Mouse (Mus musculus): ENCODE data around the gene Gm2a. TPM values are rescaled to one million over a fixed set of nuclear protein-coding genes. Genes with fewer than 3 reads are reported as not detected.
A peak's percentile ranks its signal among the peaks of the same experiment; 100 is the strongest.

The Gm2a gene
- polyA plus RNA-seq, 1 experiment: 70.4 TPM

DNA sequence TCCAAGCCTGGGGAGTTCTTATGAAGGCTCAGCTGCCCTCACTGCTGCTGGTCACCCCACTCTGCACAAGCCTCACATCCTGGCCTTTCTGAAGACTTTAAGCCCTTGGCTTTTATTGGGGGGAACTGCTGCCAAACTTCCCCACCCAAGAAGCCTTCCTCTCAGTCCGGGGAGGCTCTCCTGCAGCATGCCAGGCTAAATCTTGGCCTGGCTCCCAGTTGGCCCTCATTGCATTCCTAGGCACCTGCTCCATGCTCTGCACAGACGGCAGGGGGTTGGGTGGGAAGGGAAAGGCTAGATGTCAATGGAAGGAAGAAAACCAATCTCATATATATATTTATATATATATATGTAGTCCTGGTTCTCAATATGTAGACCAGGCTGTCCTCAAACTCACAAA, 22.3 kb upstream of the Gm2a start:
- peak; percentile 23 for DNase-seq
- TF ChIP-seq CTCF (IDR thresholded peaks at IDR 0.05; ENCODE audit: insufficient read depth, low read length) (no peak), POLR2A (IDR thresholded peaks at IDR 0.05; ENCODE audit: borderline replicate concordance, extremely low read depth, low read depth, low read length) (no peak)
- no peak overlapping the region for H3K4me3 ChIP-seq (replicated peaks; ENCODE audit: extremely low read depth, low read depth, low read length)
- 29% methylated on average over 2 of the region's 2 CpGs for WGBS
- peaks cover 3% of the 10 kb centered on the region; the same call in 1 of the 2 replicates for H3K4me1 ChIP-seq (ENCODE audit: control insufficient read depth, insufficient read depth, low read length)

- H3K4me3 ChIP-seq (replicated peaks; ENCODE audit: extremely low read depth, low read depth, low read length): no peak overlapping the region
- no peak for DNase-seq
- WGBS: 85% methylated on average over 5 of the region's 5 CpGs
- H3K4me1 ChIP-seq (ENCODE audit: control insufficient read depth, insufficient read depth, low read length): peaks cover 3% of the 10 kb centered on the region; the same call in 1 of the 2 replicates
- no peak for TF ChIP-seq CTCF (IDR thresholded peaks at IDR 0.05; ENCODE audit: insufficient read depth, low read length)
- TF ChIP-seq POLR2A (IDR thresholded peaks at IDR 0.05; ENCODE audit: borderline replicate concordance, extremely low read depth, low read depth, low read length): no peak
Measured at GRCm38 (mm10) chr11:55076234-55076633, 21.7 kb upstream of the Gm2a start.

- DNase-seq: peak; percentile 50
- peaks cover 3% of the 10 kb centered on the region; the same call in 1 of the 2 replicates for H3K4me1 ChIP-seq (ENCODE audit: control insufficient read depth, insufficient read depth, low read length)
- H3K4me3 ChIP-seq (replicated peaks; ENCODE audit: extremely low read depth, low read depth, low read length): peak within 1 kb of the TSS; percentile 78
- TF ChIP-seq CTCF (IDR thresholded peaks at IDR 0.05; ENCODE audit: insufficient read depth, low read length) (no peak), POLR2A (IDR thresholded peaks at IDR 0.05; ENCODE audit: borderline replicate concordance, extremely low read depth, low read depth, low read length) (peak; percentile 56; the same call in 1 of the 2 replicates)
- under 1% methylated on average over 49 of the region's 50 CpGs for WGBS
Measured at GRCm38 (mm10) chr11:55077331-55078231, 20.3 kb upstream of the Gm2a start, which contains the start of gene Ccdc69. Gene Ccdc69, minus strand, starts transcription at chr11:55078131.

DNA sequence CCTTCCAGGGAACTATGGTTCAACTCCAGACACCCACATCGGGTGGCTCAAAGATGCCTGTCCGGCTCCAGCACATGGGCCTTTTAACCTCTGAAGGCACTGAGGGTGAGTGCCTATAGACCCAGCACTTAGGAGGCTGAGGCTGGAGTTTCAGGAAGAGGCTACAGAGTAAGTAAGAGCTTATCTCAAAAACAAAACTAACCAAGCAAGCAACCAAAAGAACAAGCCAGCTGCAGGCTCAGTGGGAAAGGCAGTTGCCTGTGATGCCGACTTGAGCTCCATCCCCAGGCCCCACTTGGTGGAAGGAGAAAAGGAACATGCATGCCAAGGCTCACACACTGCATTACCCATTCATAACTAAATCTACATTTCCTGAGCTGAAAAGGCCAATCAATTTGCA, 19.4 kb upstream of the Gm2a start:
- H3K4me3 ChIP-seq (replicated peaks; ENCODE audit: extremely low read depth, low read depth, low read length): no peak overlapping the region
- 70% methylated on average over 3 of the region's 3 CpGs for WGBS
- peaks cover 3% of the 10 kb centered on the region; the same call in 1 of the 2 replicates for H3K4me1 ChIP-seq (ENCODE audit: control insufficient read depth, insufficient read depth, low read length)
- TF ChIP-seq POLR2A (IDR thresholded peaks at IDR 0.05; ENCODE audit: borderline replicate concordance, extremely low read depth, low read depth, low read length): no peak
- DNase-seq: no peak

DNA sequence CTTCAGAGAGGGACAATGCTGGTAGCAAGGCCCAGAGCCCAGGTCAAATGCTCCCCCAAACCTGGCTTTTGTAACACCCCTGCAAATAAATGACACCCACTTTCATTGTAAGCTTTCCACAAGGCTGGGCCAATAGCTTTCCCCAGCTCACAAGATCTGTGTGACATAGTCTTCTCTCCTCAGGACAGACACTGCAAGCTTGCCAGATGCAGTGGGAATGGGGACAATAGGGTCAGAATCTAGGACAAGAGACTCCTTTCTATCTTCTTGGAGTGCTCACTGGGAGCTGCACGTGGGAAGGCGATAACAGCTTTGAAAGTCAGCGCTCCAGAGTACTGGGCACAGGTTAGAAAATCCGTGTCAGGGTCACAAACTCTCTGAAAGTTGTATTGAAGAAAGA, 18.7 kb upstream of the Gm2a start:
- WGBS: 96% methylated on average over 4 of the region's 4 CpGs
- TF ChIP-seq CTCF (IDR thresholded peaks at IDR 0.05; ENCODE audit: insufficient read depth, low read length) (no peak), POLR2A (IDR thresholded peaks at IDR 0.05; ENCODE audit: borderline replicate concordance, extremely low read depth, low read depth, low read length) (no peak)
- no peak overlapping the region for H3K4me3 ChIP-seq (replicated peaks; ENCODE audit: extremely low read depth, low read depth, low read length)

DNA sequence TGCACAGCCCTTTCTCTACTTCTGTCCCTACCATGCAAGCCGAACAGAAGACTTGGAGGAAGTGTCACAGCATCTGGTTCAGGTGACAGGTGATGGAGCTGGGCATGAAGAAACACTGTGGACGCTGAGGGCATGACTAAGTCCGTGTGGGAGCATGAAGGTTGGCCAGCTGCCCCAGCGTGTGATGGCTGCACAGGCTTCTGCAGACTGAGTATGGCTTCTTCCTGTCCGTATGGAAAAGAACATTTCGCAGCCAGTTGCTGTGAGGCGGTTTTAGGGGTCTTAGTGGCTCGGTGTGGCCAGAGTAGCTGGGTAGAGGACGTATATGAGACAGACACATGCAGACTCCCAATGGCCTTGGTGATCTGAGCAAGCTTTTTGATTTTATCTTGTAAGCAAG, 16.7 kb upstream of the Gm2a start:
- 88% methylated on average over 9 of the region's 9 CpGs for WGBS
- no peak for TF ChIP-seq POLR2A (IDR thresholded peaks at IDR 0.05; ENCODE audit: borderline replicate concordance, extremely low read depth, low read depth, low read length)

More for the DNA sequence above, 18.7 kb upstream of the Gm2a start:
- H3K4me1 ChIP-seq (ENCODE audit: control insufficient read depth, insufficient read depth, low read length): peaks cover 3% of the 10 kb centered on the region; the same call in 1 of the 2 replicates
- DNase-seq: no peak

DNA sequence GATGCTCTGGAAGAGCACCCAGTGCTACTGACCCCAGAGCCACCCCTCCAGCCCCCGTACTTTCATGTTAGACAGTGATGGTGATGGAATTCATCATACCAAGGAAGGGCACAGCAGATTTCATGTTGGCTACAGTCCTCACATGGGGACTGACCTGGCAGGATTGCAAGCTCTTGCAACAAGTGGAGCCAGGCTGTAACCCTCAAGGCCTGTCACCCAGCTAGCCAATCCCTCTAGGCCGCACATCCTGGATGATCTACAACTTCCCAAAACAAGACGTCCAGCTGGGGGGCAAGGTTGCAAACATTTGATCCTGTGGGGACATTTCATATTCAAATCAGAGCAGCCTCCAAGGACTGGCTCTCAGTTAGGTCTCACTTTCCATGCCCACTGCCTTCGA, 13.3 kb upstream of the Gm2a start:
- Histone ChIP-seq H3K4me1 (ENCODE audit: control insufficient read depth, insufficient read depth, low read length) (no peaks in the 10 kb centered on the region), H3K4me3 (replicated peaks; ENCODE audit: extremely low read depth, low read depth, low read length) (no peak overlapping the region)
- DNase-seq: no peak
- TF ChIP-seq CTCF (IDR thresholded peaks at IDR 0.05; ENCODE audit: insufficient read depth, low read length): no peak
- TF ChIP-seq POLR2A (IDR thresholded peaks at IDR 0.05; ENCODE audit: borderline replicate concordance, extremely low read depth, low read depth, low read length): no peak
- WGBS: 63% methylated on average over 4 of the region's 4 CpGs

More for the DNA sequence above, 16.7 kb upstream of the Gm2a start:
- Histone ChIP-seq H3K4me1 (ENCODE audit: control insufficient read depth, insufficient read depth, low read length) (no peaks in the 10 kb centered on the region), H3K4me3 (replicated peaks; ENCODE audit: extremely low read depth, low read depth, low read length) (no peak overlapping the region)
- no peak for DNase-seq

DNA sequence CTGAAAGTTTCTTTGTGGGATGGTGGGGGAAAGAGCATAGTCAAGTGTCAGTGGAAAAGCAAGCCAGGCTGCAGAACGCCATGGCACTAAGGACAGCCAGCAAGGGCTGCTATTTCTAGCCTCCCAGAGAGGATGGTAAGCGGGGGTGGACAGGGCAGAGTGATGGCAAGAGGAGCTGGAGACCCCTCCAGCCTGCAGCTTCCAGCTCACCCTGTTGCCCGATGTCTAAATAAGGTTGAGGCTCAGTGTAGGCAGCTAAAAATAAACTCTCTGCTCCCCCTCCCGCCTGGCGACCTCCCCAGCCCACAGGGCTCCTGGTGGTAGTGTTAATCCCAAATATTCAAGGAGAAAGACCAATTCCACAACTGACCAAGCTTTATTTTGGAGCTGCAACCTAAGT, 12.5 kb upstream of the Gm2a start:
- H3K4me3 ChIP-seq (replicated peaks; ENCODE audit: extremely low read depth, low read depth, low read length): no peak overlapping the region
- no peak for DNase-seq
- no peaks in the 10 kb centered on the region for H3K4me1 ChIP-seq (ENCODE audit: control insufficient read depth, insufficient read depth, low read length)
- 43% methylated on average over 5 of the region's 5 CpGs for whole genome bisulfite sequencing
- no peak for TF ChIP-seq POLR2A (IDR thresholded peaks at IDR 0.05; ENCODE audit: borderline replicate concordance, extremely low read depth, low read depth, low read length)
- TF ChIP-seq CTCF (IDR thresholded peaks at IDR 0.05; ENCODE audit: insufficient read depth, low read length): no peak

DNA sequence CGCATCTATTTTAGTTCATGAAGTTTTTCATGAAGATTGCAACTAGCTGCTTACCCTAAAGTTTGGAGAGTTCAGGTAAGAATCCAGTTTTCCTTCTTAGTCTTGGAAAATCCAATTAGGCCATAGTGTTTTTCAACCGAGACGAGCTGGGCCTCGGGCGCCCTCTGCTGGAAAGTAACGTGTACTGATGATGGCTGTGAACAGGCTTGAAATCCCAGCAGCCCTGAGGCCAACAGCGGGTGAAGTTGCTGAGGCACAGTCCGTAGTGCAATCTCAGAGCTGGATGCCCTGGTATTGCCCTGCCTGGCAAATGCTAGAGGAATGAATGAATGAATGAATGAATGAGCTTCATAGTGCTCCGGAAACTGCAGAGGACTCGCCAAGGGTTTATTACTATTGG, 10.9 kb upstream of the Gm2a start:
- no peaks in the 10 kb centered on the region for H3K4me1 ChIP-seq (ENCODE audit: control insufficient read depth, insufficient read depth, low read length)
- peak; percentile 92 for TF ChIP-seq CTCF (IDR thresholded peaks at IDR 0.05; ENCODE audit: insufficient read depth, low read length)
- TF ChIP-seq POLR2A (IDR thresholded peaks at IDR 0.05; ENCODE audit: borderline replicate concordance, extremely low read depth, low read depth, low read length): no peak
- 10% methylated on average over 10 of the region's 10 CpGs for WGBS
- DNase-seq: peak; percentile 53
- H3K4me3 ChIP-seq (replicated peaks; ENCODE audit: extremely low read depth, low read depth, low read length): no peak overlapping the region

DNA sequence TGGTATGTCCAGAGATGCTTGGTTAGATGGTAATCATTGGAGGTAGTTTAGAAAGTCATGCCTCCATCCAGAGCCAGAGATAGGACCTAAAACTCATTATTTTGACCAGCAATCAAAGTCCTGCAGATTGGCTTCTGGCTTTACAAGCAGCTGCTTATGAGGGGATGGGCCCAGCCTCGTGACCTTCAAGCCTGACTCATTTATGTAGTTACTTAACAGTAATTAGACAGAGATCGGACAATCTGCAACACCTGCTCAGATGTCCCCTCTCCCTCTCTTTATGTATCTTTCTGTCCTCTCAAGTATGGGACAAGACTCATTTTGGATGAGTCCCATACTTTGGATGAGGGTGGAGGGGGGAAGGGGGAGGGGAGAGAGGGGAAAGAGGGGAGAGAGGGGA, 8.0 kb upstream of the Gm2a start:
- Histone ChIP-seq H3K4me3 (replicated peaks; ENCODE audit: extremely low read depth, low read depth, low read length) (no peak overlapping the region), H3K4me1 (ENCODE audit: control insufficient read depth, insufficient read depth, low read length) (no peaks in the 10 kb centered on the region)
- no peak for DNase-seq
- TF ChIP-seq POLR2A (IDR thresholded peaks at IDR 0.05; ENCODE audit: borderline replicate concordance, extremely low read depth, low read depth, low read length) (no peak), CTCF (IDR thresholded peaks at IDR 0.05; ENCODE audit: insufficient read depth, low read length) (no peak)
- WGBS: 81% methylated on average over 2 of the region's 2 CpGs
